18 mouse cellular contexts compared by ENCODE assay signal in genomic region chr11:67556360-67556759, GRCm38 (mm10).
DNase-seq lines count a peak whose midpoint lies in the region; ATAC-seq and TF ChIP-seq lines count a peak whose summit lies in the region.
"Had no signal": no experiment of that assay in that cellular context is flagged by ENCODE, and none has a peak within 500 bp of the region (broad histone marks: within the 10 kb centered on the region; RNA-seq: fewer than 3 reads in every experiment).

No protein-coding gene starts in this region.

- no peak overlapping the region for H3K27ac ChIP-seq in forebrain, postnatal 0 days (ENCODE audit: low read depth, low read length)
- H3K27ac ChIP-seq in forebrain, embryonic 12.5 days, result no peak overlapping the region
- no peak overlapping the region for H3K27ac ChIP-seq in kidney, adult 2 months (ENCODE audit: insufficient read depth, low read depth, low read length)
- no peak overlapping the region for H3K27ac ChIP-seq in liver, postnatal 0 days (ENCODE audit: low read depth)
- H3K27ac ChIP-seq: limb, embryonic 15.5 days; macrophage; midbrain, embryonic 15.5 days; neural tube, embryonic 13.5 days had no signal

- no peaks in the 10 kb centered on the region for H3K36me3 ChIP-seq in forebrain, postnatal 0 days (ENCODE audit: insufficient read depth)
- no peaks in the 10 kb centered on the region for H3K36me3 ChIP-seq in forebrain, embryonic 12.5 days (replicated peaks)
- no peaks in the 10 kb centered on the region for H3K36me3 ChIP-seq in kidney, adult 2 months (ENCODE audit: control insufficient read depth, insufficient read depth, low read length)
- no peaks in the 10 kb centered on the region for H3K36me3 ChIP-seq in liver, postnatal 0 days (replicated peaks; ENCODE audit: insufficient read depth, low read length)
- H3K36me3 ChIP-seq: limb, embryonic 15.5 days; midbrain, embryonic 15.5 days; neural tube, embryonic 13.5 days had no signal

- H3K4me3 ChIP-seq in forebrain, postnatal 0 days (ENCODE audit: low read depth, low read length), result no peak overlapping the region
- no peak overlapping the region for H3K4me3 ChIP-seq in forebrain, embryonic 12.5 days (replicated peaks)
- no peak overlapping the region for H3K4me3 ChIP-seq in kidney, adult 2 months (ENCODE audit: insufficient read depth, low read depth, low read length)
- H3K4me3 ChIP-seq in liver, postnatal 0 days (ENCODE audit: low read depth, low read length), result no peak overlapping the region
- H3K4me3 ChIP-seq: limb, embryonic 15.5 days; midbrain, embryonic 15.5 days; neural tube, embryonic 13.5 days had no signal

- ATAC-seq in forebrain, postnatal 0 days, result peak; percentile 32; the same call in 1 of the 2 replicates
- ATAC-seq in forebrain, embryonic 12.5 days (ENCODE audit: low FRiP score), result no peak
- ATAC-seq in cerebellum, adult (ENCODE audit: insufficient number of reproducible peaks, low FRiP score, low TSS enrichment), result peak; percentile 95
- ATAC-seq in liver, postnatal 0 days, result no peak
- ATAC-seq: forebrain, embryonic 14.5 days; intestine, embryonic 16.5 days; midbrain, embryonic 15.5 days had no signal

- 42% methylated on average over 3 of the region's 3 CpGs for WGBS in forebrain, postnatal 0 days
- 76% methylated on average over 3 of the region's 3 CpGs for WGBS in forebrain, embryonic 12.5 days
- WGBS in kidney, adult 2 months, result 47% methylated on average over 3 of the region's 3 CpGs
- 86% methylated on average over 3 of the region's 3 CpGs for WGBS in liver, postnatal 0 days (ENCODE audit: insufficient replicate concordance)

- no peak overlapping the region for H3K9ac ChIP-seq in forebrain, postnatal 0 days
- no peak overlapping the region for H3K9ac ChIP-seq in forebrain, embryonic 12.5 days
- H3K9ac ChIP-seq in liver, postnatal 0 days (replicated peaks), result no peak overlapping the region
- H3K9ac ChIP-seq: limb, embryonic 15.5 days; midbrain, embryonic 15.5 days; neural tube, embryonic 13.5 days had no signal

- H3K27me3 ChIP-seq in forebrain, postnatal 0 days (ENCODE audit: insufficient read depth, low read length), result no peaks in the 10 kb centered on the region
- H3K27me3 ChIP-seq in forebrain, embryonic 12.5 days, result no peaks in the 10 kb centered on the region
- no peaks in the 10 kb centered on the region for H3K27me3 ChIP-seq in kidney, adult 2 months (replicated peaks; ENCODE audit: control insufficient read depth, insufficient read depth, low read length)
- H3K27me3 ChIP-seq in liver, postnatal 0 days (ENCODE audit: insufficient read depth, low read length), result no peaks in the 10 kb centered on the region
- H3K27me3 ChIP-seq: limb, embryonic 15.5 days; midbrain, embryonic 15.5 days; neural tube, embryonic 13.5 days had no signal

- TF ChIP-seq EP300 in liver, postnatal 0 days (IDR thresholded peaks at IDR 0.05; ENCODE audit: low read depth), result no peak

- TF ChIP-seq POLR2A in kidney, adult 2 months (IDR thresholded peaks at IDR 0.05; ENCODE audit: low read depth, low read length), result no peak

- H3K4me2 ChIP-seq in forebrain, postnatal 0 days (ENCODE audit: low read depth), result no peak overlapping the region
- H3K4me2 ChIP-seq in forebrain, embryonic 12.5 days, result no peak overlapping the region
- no peak overlapping the region for H3K4me2 ChIP-seq in liver, postnatal 0 days (ENCODE audit: low read depth, low read length)
- H3K4me2 ChIP-seq: limb, embryonic 15.5 days; midbrain, embryonic 15.5 days; neural tube, embryonic 13.5 days had no signal

- DNase-seq in forebrain, postnatal 0 days, result peak; percentile 23
- peak; percentile 53 for DNase-seq in kidney, adult 2 months
- DNase-seq in kidney, postnatal 14 days, result no peak
- peak; percentile 85 to 88 for DNase-seq in cerebellum, postnatal 14 days
- no peak for DNase-seq in right cerebral cortex, adult 2 months (ENCODE audit: low spot score in 2 of 2)
- DNase-seq in liver, postnatal 0 days, result no peak
- DNase-seq: adrenal gland, postnatal 14 days; heart, adult 18-20 months; lung, adult 2 months; thymus, adult 18-20 months had no signal

- no peak for TF ChIP-seq CTCF in forebrain, postnatal 0 days (IDR thresholded peaks at IDR 0.05; ENCODE audit: low read depth)
- no peak for TF ChIP-seq CTCF in kidney, adult 2 months (conservative IDR thresholded peaks at IDR 0.05; ENCODE audit: insufficient read depth, insufficient read length, low read depth, low read length)
- TF ChIP-seq CTCF in liver, postnatal 0 days (IDR thresholded peaks at IDR 0.05; ENCODE audit: low read depth), result no peak

- H3K9me3 ChIP-seq in forebrain, postnatal 0 days (ENCODE audit: low read length), result no peaks in the 10 kb centered on the region
- H3K9me3 ChIP-seq in forebrain, embryonic 12.5 days, result no peaks in the 10 kb centered on the region
- no peaks in the 10 kb centered on the region for H3K9me3 ChIP-seq in liver, postnatal 0 days (ENCODE audit: low read length)
- H3K9me3 ChIP-seq: limb, embryonic 15.5 days; midbrain, embryonic 15.5 days; neural tube, embryonic 13.5 days had no signal

- peaks cover 4% of the 10 kb centered on the region; the same call in 1 of the 2 replicates for H3K4me1 ChIP-seq in forebrain, postnatal 0 days (ENCODE audit: insufficient read depth)
- H3K4me1 ChIP-seq in forebrain, embryonic 12.5 days, result peaks cover 13% of the 10 kb centered on the region
- peaks cover 2% of the 10 kb centered on the region; the same call in 1 of the 2 replicates for H3K4me1 ChIP-seq in kidney, adult 2 months (ENCODE audit: control insufficient read depth, insufficient read depth, low read length)
- peaks cover 3% of the 10 kb centered on the region; the same call in 1 of the 2 replicates for H3K4me1 ChIP-seq in liver, postnatal 0 days (ENCODE audit: insufficient read depth)

Comparison
In these comparisons a context has a peak if more than half of its experiments do, and no peak if none do; other contexts are left out.
1. ATAC-seq: peak in forebrain, postnatal 0 days (single experiment) and cerebellum, adult (single experiment); none in forebrain, embryonic 12.5 days (single experiment) and liver, postnatal 0 days (single experiment).
2. DNase-seq: peak in forebrain, postnatal 0 days (single experiment), kidney, adult 2 months (single experiment) and cerebellum, postnatal 14 days (2 of 2); none in kidney, postnatal 14 days (single experiment), right cerebral cortex, adult 2 months (0 of 2) and liver, postnatal 0 days (single experiment).